Mouse (Mus musculus): ENCODE measurements around the gene 1110004F10Rik. TPM values are rescaled to one million over a fixed set of nuclear protein-coding genes. Genes with fewer than 3 reads are reported as not detected.
"Not testable (repeated sequence)": the region's sequence is repeated elsewhere in the genome, so short reads cannot be mapped to it uniquely, and the experiment has no call there.

The 1110004F10Rik gene
- polyA plus RNA-seq, 1 experiment from 2014 or later, result 156 TPM

DNA sequence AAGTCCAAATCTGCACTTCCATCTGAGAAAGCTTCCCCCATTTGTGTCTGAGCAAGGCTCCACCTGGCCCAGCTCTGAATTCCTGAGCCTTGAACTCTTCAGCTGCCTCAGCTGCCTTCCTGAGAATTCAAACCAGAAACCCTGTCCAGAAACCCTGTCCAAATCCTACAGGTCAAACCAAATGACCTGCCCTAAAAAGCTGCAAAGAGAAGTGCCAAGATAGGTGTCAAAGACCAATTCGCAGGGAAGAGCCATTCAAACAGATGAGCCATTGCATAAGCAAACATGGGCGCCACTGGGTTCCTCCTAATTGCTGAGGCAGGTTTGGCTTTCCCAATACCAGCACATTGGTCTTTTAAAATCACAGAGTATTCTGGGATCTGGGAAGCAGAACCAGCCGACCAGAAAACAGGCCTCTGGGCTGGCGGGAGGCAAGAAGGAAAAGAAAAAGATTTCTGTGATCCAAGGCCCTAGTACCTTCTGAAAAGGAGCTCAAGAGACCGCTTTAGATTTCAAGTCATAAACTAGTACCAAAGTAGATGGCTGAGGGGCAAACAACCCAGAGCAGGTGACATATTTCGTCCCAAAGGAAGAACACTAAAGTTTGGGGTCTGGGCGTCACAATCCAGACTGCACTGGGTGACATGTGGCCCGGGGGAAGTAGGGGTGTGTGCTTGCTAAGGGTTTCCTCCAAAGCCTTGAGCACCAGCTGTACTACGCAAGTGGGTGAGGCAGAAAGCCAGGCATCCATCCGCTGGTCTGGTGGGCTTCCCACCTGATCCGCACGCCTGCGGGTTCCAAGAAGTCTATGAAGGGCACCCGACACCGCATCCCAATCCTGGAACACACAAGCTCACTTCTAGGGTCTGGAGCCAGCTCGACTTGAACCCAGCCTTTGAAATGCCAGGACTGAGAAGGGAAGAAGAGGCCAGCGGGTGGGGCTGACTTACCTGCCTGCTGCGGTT lies 2.3 kb upstream of the 1110004F10Rik start:
- H3K4me1 ChIP-seq (replicated peaks), result peaks cover 23% of the 10 kb centered on the region
- WGBS, result 64% methylated on average over 18 of the region's 18 CpGs
- peaks cover 27% of the 10 kb centered on the region for H3K27me3 ChIP-seq
- H3K9me3 ChIP-seq (replicated peaks), result no peaks in the 10 kb centered on the region
- H3K4me3 ChIP-seq, result 0 out of 2 replicates have a peak overlapping the region, but pooled peaks have one; percentile 4
- ATAC-seq (replicated peaks; ENCODE audit: insufficient number of reproducible peaks, insufficient read depth, low FRiP score, low read depth), result no peak
- no peak overlapping the region for H3K27ac ChIP-seq
- H3K4me2 ChIP-seq, result 0 out of 2 replicates have a peak overlapping the region, but pooled peaks have one; percentile 5
- H3K36me3 ChIP-seq, result no peaks in the 10 kb centered on the region
- no peak overlapping the region for H3K9ac ChIP-seq

DNA sequence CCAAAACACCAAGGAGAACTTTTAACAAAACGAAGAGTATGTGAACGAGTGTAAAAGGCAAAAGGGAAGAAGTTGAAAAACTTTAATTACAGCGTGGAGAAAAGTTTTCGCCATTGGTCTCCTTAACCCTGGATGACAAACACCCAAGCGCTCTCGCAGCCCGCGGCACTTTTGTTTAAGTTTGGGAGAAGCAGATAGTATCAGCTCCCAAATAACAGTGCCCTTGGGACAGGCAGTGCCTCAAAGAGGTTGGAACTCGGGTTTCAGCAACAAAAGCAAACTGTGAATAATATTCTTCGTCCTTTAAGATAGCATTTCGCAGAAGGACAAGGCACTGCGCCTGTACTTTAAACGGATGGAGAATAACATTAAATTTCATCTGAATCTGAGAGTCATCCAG lies 1.2 kb upstream of the 1110004F10Rik start:
- Histone ChIP-seq H3K27me3 (peaks cover 27% of the 10 kb centered on the region), H3K4me1 (replicated peaks) (peaks cover 23% of the 10 kb centered on the region), H3K4me2 (peak overlapping the region; percentile 99), H3K27ac (no peak overlapping the region), H3K36me3 (no peaks in the 10 kb centered on the region), H3K4me3 (peak overlapping the region; percentile 67), H3K9me3 (replicated peaks) (no peaks in the 10 kb centered on the region), H3K9ac (no peak overlapping the region; the same call in 1 of the 2 replicates)
- no peak for ATAC-seq (replicated peaks; ENCODE audit: insufficient number of reproducible peaks, insufficient read depth, low FRiP score, low read depth)
- WGBS, result 6% methylated on average over 13 of the region's 13 CpGs

DNA sequence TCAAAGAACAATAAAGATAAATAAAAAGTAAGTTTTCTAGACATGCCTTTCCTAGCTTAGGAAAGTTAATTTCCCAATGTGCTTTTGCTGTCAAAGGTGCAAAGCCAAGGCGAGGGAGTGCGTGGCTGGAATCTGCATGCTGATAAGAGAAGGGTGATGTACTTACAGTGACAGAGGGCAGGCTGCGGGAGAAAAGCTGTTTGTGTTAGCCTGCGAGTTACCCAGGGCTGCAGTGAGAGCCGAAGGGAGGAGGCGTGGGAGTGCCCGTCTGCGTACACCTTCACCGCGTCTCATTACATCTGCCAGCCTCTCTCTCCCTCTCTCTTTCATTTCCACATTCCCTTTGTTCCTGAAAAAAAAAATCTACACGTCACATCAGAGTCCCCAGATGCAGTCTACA lies 686 bp upstream of the 1110004F10Rik start, which contains the start of gene Sox6:
TSS of gene Sox6 (minus strand) at position 286 of the 400 bp plus-strand sequence.
- Histone ChIP-seq H3K27me3 (peaks cover 27% of the 10 kb centered on the region), H3K9me3 (replicated peaks) (no peaks in the 10 kb centered on the region), H3K36me3 (no peaks in the 10 kb centered on the region), H3K4me2 (peak within 1 kb of the TSS; percentile 99), H3K9ac (peak within 1 kb of the TSS; percentile 54), H3K27ac (no peak within 1 kb of the TSS), H3K4me3 (peak within 1 kb of the TSS; percentile 67), H3K4me1 (replicated peaks) (peaks cover 23% of the 10 kb centered on the region)
- 2% methylated on average over 11 of the region's 11 CpGs for WGBS
- no peak for ATAC-seq (replicated peaks; ENCODE audit: insufficient number of reproducible peaks, insufficient read depth, low FRiP score, low read depth)

DNA sequence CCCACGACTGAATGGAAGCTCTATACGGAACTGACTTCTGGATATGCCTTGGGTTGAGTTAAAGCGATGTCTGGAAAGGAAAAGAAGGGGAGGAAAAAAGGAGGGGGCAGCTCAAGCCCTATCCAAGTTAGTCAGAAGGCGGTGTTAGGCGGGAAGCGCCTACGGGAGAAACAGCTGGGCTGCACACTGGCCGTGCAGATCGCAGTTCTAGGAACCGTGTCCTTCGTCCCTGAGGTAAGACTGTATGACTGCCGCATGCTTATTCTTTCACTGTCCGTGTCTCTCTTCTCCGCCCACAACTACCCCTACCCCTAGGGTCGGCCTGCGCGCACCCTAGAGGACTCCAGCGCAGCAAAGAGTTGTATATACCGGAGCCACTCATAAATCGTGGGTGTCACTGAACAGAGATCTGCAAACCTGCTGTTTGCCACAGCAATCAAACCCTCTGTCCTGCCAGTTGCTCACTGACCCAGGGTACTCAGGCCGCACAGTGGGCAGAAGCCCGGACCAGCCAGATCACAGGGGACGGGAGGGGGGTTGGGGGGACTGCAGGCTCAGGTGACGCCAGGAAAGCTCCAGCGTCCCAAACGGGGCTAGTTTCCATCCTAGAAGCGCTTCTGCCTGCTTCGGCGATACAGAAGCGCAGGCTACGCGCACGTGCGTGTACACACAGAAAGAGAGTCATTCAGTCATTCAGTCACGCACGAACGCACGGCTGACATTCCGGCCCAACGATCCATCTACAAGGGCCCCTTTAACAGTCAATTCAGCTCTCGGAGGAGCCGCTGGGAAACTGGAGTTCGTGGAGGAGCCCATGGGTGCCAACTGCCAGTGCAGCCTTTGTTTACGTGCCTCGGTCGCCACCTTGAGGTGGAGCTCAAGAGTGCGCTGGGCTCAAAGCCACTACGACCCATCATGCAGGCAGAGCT lies 605 bp downstream of the 1110004F10Rik start:
- peaks cover 27% of the 10 kb centered on the region for H3K27me3 ChIP-seq

DNA sequence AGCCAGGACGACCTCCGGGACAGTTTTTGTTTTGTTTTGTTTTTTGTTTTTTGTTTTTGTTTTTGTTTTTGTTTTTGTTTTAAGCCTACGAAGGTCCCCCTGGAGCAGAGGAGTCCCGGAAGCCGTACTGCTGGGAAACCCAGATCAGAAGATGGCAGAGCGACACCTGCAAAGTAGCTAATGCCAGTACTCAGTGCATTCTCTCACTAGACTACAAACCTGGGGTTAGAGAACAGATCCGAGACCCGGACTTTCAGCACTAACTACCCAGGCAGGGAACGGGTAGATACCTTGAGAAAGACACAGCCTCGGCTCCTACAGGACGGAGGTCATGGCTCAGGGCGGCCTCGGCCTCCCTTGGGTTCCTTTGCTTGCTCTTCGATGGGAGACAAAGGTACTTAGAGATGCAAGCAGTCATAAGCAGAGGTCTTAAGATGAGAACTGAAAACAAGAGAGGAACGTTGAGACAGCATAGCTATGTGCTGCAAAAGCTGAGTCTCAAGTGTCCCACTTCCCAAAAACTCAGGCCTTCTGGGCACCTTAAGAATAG lies 1.3 kb downstream of the 1110004F10Rik start:
- Histone ChIP-seq H3K27me3 (peaks cover 26% of the 10 kb centered on the region), H3K36me3 (no peaks in the 10 kb centered on the region), H3K4me2 (peak overlapping the region; percentile 99), H3K4me1 (replicated peaks) (peaks cover 23% of the 10 kb centered on the region), H3K27ac (no peak overlapping the region), H3K9me3 (replicated peaks) (no peaks in the 10 kb centered on the region), H3K9ac (0 out of 2 replicates have a peak overlapping the region, but pooled peaks have one; percentile 15), H3K4me3 (peak overlapping the region; percentile 67)
- WGBS, result 22% methylated on average over 15 of the region's 15 CpGs
- ATAC-seq (replicated peaks; ENCODE audit: insufficient number of reproducible peaks, insufficient read depth, low FRiP score, low read depth), result no peak

More for the DNA sequence above, 605 bp downstream of the 1110004F10Rik start:
- H3K27ac ChIP-seq, result no peak overlapping the region
- H3K9ac ChIP-seq, result peak overlapping the region; percentile 54
- H3K9me3 ChIP-seq (replicated peaks), result no peaks in the 10 kb centered on the region
- peaks cover 23% of the 10 kb centered on the region for H3K4me1 ChIP-seq (replicated peaks)
- peak; percentile 88 for ATAC-seq (replicated peaks; ENCODE audit: insufficient number of reproducible peaks, insufficient read depth, low FRiP score, low read depth)
- H3K4me2 ChIP-seq, result peak overlapping the region; percentile 99
- no peaks in the 10 kb centered on the region for H3K36me3 ChIP-seq
- peak overlapping the region; percentile 67 for H3K4me3 ChIP-seq
- WGBS, result under 1% methylated on average over 48 of the region's 48 CpGs

DNA sequence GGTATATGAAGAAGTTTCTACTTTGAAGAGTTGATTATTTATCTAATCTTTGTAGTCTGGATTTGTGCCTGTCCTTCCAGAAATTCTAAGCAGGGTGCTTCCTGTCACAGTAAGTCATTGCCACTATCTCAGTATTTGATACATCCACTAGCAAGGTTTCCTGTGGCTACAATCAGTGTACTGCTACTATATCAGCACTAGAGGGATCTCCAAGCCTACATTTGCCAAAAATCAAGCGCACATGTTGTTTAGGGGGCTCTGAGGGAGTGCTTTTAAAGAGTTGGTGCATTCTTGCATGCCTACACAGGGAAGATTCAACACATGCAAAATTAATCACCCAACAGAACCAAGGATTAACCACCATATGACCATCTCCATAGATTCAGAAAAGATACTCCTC lies 21.5 kb downstream of the 1110004F10Rik start:
- H3K4me3 ChIP-seq, result no peak overlapping the region
- no peak overlapping the region for H3K27ac ChIP-seq
- no peak for ATAC-seq (replicated peaks; ENCODE audit: insufficient number of reproducible peaks, insufficient read depth, low FRiP score, low read depth)
- H3K36me3 ChIP-seq, result no peaks in the 10 kb centered on the region
- 36% methylated on average over 1 of the region's 1 CpGs for WGBS
- no peaks in the 10 kb centered on the region for H3K27me3 ChIP-seq
- H3K9ac ChIP-seq, result no peak overlapping the region
- no peaks in the 10 kb centered on the region for H3K4me1 ChIP-seq (replicated peaks)
- no peaks in the 10 kb centered on the region for H3K9me3 ChIP-seq (replicated peaks)
- H3K4me2 ChIP-seq, result no peak overlapping the region

DNA sequence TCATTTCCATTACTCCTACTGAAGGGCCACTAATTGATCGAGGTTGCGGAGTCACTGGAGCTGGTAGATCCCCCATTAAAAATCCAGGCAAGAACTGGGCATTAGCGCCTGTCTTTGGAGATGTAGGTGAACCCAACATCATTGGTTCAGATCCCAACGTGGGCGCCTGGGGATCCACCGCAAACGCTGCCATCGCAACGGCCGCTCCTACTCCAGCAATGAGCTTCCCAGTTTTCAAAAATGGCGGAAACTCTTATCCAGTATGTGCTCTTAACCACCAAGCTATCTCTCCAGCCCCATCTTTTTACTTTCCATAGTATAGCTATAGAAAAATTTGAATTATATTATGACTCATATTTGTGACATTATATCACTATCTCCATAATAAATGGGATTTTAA lies 45.2 kb downstream of the 1110004F10Rik start, which contains the start of gene Gm4353:
TSS of gene Gm4353 (minus strand) at position 270 of the 400 bp plus-strand sequence.
- H3K27me3 ChIP-seq; H3K27ac ChIP-seq; ATAC-seq (replicated peaks; ENCODE audit: insufficient number of reproducible peaks, insufficient read depth, low FRiP score, low read depth); H3K4me2 ChIP-seq; H3K4me1 ChIP-seq (replicated peaks); H3K36me3 ChIP-seq; H3K9me3 ChIP-seq (replicated peaks); H3K4me3 ChIP-seq; H3K9ac ChIP-seq: not testable (repeated sequence)
- 93% methylated on average over 11 of the region's 11 CpGs for whole genome bisulfite sequencing

DNA sequence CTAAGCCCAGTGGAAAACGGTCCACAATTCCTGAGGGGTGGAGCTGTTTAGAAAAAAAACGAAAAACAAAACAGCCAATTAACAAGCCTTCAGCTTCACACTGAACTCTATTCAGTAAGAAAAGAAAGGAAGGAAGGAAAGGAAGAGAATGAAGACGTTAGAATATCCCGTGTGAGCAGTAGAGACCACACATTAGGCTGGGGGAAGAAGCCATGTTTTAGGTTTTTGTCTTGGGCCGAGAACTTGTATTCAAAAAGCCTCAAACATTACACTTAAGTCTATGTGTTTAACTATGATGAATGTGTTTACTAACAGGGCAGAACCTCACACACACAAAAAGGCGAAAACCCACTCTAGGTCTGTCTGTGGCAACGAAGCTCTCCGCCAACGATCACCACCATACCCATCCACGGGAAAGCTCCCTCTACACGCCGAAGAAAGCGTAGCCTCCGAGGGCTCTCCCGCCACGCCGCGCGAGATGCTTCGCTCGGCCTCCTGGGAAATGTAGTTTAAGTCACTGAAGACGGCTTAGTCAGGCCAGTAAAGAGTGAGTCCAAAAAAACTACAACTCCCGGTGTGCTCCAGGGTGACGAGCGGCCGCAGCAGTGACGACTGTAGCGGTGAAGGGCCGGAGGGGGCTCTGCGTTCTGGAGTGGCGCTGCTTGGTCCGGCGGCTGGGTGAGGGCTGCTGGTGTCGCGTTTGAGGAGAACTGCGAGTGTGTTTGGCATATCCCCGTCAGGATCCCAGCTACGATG lies 53.7 kb downstream of the 1110004F10Rik start:
- no peaks in the 10 kb centered on the region for H3K9me3 ChIP-seq (replicated peaks)
- peak overlapping the region; percentile 84 for H3K9ac ChIP-seq
- H3K27me3 ChIP-seq, result no peaks in the 10 kb centered on the region
- peaks cover 22% of the 10 kb centered on the region for H3K4me1 ChIP-seq (replicated peaks)
- H3K36me3 ChIP-seq, result no peaks in the 10 kb centered on the region
- under 1% methylated on average over 38 of the region's 38 CpGs for WGBS
- peak overlapping the region; percentile 79 for H3K4me2 ChIP-seq
- peak overlapping the region; percentile 75 for H3K4me3 ChIP-seq
- peak; percentile 100 for ATAC-seq (replicated peaks; ENCODE audit: insufficient number of reproducible peaks, insufficient read depth, low FRiP score, low read depth)
- H3K27ac ChIP-seq, result peak overlapping the region; percentile 94

DNA sequence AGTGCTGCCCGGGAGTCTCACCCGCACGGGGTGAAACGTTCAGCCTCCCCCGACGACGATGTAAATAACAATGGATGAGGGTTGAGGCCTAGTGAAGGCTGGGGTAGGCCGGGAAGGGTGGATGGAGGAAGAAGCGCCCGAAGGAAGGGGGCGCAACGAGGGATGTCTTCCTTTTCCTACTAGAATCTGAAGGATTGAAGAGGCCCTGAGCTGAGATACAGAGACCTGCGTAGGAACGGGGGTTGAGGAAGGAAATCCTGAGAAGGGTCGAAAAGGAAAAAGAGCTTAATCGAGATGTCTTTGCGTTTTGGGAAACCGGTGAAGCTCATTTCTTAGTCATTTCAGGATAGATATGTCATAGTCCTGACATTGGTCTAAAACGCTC lies 54.3 kb downstream of the 1110004F10Rik start:
- under 1% methylated on average over 19 of the region's 19 CpGs for WGBS
- Histone ChIP-seq H3K36me3 (no peaks in the 10 kb centered on the region), H3K4me1 (replicated peaks) (peaks cover 22% of the 10 kb centered on the region), H3K27ac (peak overlapping the region; percentile 94), H3K4me3 (peak overlapping the region; percentile 75), H3K9ac (peak overlapping the region; percentile 84), H3K4me2 (peak overlapping the region; percentile 79), H3K9me3 (replicated peaks) (no peaks in the 10 kb centered on the region), H3K27me3 (no peaks in the 10 kb centered on the region)
- peak; percentile 77 for ATAC-seq (replicated peaks; ENCODE audit: insufficient number of reproducible peaks, insufficient read depth, low FRiP score, low read depth)

DNA sequence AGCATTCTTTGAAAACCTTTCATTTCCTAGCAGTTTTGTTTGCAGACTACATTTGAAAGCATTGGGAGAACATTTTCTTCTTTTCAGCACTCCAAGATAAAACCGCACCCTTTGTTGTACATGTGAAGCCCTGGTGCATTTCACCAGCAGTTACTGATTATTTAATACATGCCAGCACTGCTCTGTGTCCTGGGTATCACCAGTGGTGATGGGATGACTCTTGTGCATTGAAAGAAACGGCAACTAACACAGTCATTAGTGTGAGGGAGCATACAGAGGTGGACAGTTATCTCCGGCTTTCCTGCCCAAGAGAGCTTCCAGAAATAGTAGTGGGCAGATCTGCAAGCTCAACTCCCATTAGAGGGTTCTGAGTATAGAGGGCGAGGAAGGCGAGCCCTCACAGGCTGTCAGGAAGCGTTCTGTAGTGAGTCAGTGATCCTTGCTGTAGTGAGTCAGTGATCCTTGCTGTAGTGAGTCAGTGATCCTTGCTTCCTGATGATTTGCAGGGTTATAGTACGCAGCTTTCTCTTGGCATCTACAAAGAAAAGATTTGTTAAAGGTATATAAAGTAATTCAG lies 60.8 kb downstream of the 1110004F10Rik start:
- H3K9me3 ChIP-seq (replicated peaks), result no peaks in the 10 kb centered on the region
- peak overlapping the region; percentile 38; the same call in 1 of the 2 replicates for H3K4me2 ChIP-seq
- no peaks in the 10 kb centered on the region for H3K27me3 ChIP-seq
- H3K4me3 ChIP-seq, result no peak overlapping the region
- H3K36me3 ChIP-seq, result peaks cover 23% of the 10 kb centered on the region
- peaks cover 20% of the 10 kb centered on the region for H3K4me1 ChIP-seq (replicated peaks)
- 36% methylated on average over 7 of the region's 7 CpGs for WGBS
- peak; percentile 84; the same call in 1 of the 2 replicates for ATAC-seq (replicated peaks; ENCODE audit: insufficient number of reproducible peaks, insufficient read depth, low FRiP score, low read depth)
- H3K27ac ChIP-seq, result peak overlapping the region; percentile 61
- no peak overlapping the region for H3K9ac ChIP-seq

All from heart, embryonic 15.5 days (tissue).